Mouse (Mus musculus): ENCODE data around the gene Rad51b.

DNA sequence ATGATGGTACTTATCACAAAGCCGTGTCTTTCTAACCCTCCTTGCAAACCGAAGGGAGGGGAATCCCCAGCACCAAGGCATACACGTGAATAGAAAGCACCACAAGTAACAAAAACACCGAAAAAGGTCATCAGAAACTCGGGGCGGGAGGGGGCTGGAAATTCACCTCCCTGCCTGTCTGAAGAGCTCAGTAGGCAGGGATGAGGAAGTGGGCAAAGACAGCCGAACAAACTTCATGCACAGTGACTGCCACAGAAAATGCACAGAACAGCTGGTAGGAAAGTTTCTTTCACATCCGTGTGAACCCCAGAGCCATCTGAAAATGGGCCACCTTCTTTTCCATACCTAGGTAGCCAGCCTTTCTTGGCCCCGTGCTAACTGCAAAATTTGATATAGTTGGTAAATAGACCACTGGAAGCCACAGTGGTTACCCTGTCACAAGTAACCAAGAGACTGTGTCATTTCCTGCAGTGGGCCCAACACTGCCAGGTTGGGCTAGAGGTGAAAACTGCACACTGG, 349.6 kb downstream of the Rad51b start:
- TF ChIP-seq TAL1 (conservative IDR thresholded peaks at IDR 0.05; ENCODE audit: low read depth, low read length): no peak
- TF ChIP-seq CTCF (IDR thresholded peaks at IDR 0.05; ENCODE audit: low read depth, low read length): no peak
- TF ChIP-seq POLR2AphosphoS5 (IDR thresholded peaks at IDR 0.05; ENCODE audit: insufficient replicate concordance, low read depth, low read length): no peak
